Mouse (Mus musculus) E14TG2a.4 (cell line): ENCODE results near the gene Ankrd60.

Source experiments
- CTCF ChIP-seq: conservative IDR thresholded peaks from 2 replicates; pipeline ENCODE4 v1.5.1; 2014; ENCODE audit warnings: low read length
- NANOG ChIP-seq: IDR thresholded peaks from 2 replicates; pipeline ENCODE4 v1.6.1; 2014; ENCODE audit warnings: borderline replicate concordance, low read length, mixed read lengths
- POU5F1 ChIP-seq: IDR thresholded peaks from 2 replicates; pipeline ENCODE4 v1.6.1; 2014; ENCODE audit warnings: low read length, borderline replicate concordance

GRCm38 (mm10) chr2:173586118-173586968 is 8.2 kb upstream of the Ankrd60 start:
- no peak for TF ChIP-seq CTCF
- no peak for TF ChIP-seq NANOG
- no peak for TF ChIP-seq POU5F1
